Mouse (Mus musculus): ENCODE results near the gene Barx2.

Barx2 gene

GRCm38 (mm10) chr9:31888333-31888732 lies 24.9 kb downstream of the Barx2 start:
- no peak for DNase-seq (ENCODE audit: low spot score)

GRCm38 (mm10) chr9:31886258-31886657 lies 27.0 kb downstream of the Barx2 start:
- no peak for DNase-seq (ENCODE audit: low spot score)

DNA sequence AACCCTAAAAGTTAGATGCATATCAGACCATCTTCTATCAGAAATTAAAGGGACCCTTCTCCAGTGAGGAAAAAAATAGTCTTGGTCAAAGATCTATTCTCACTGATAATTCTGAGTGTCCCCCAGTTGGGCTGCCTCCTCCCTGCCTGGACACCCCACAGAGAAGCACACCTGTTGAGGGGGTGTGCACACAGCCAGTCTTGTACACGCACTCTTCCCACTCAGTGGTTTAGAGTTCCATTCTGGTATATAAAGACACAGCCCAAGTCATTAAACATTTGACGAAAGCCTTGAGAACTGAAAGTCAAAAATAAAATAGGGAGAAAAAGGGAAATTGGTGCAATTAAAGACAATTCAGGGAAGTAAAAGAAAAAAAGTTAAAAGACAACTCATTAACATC lies 30.9 kb downstream of the Barx2 start:
- no peak for DNase-seq (ENCODE audit: low spot score)

GRCm38 (mm10) chr9:31875556-31875955 lies 37.7 kb downstream of the Barx2 start:
- DNase-seq (ENCODE audit: low spot score) = no peak

DNA sequence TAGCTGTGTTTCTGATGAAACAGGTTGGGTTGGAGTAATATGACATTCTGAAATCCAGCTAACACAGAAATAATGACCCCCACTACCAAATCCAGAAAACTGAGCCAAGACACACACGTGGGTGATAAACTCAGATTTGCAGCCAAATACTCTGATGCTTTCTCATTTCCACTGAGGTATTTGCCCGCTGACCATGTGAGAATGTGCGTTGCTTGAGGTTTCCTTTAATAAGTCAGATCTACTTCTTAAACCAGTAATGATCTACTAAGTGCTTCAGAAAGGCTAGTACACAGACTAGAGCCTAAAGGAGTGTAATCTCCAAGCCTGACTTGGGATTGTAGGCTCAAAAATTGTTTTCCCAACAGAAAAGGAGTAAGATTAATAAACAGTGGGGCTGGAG lies 39.0 kb downstream of the Barx2 start:
- DNase-seq (ENCODE audit: low spot score) = no peak

DNA sequence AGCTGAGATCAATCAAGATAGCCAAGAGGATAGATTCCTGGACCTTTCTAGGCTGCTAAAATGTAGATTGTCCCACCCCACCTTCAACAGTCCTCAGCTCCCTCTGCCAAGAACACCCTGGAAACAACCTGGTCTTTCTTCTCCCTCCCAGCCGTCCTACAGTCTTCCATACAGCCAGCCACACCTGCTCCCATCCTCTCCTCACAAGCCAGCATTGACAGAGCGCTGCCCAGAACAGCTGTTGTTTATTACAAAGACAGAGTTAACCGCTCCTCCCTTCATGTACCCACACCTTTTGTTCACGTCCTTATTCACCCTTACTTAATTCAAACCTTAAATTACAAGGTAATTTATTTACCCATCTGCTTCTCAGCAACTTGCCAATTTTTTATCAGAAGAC lies 41.9 kb downstream of the Barx2 start:
- no peak for DNase-seq (ENCODE audit: low spot score)

DNA sequence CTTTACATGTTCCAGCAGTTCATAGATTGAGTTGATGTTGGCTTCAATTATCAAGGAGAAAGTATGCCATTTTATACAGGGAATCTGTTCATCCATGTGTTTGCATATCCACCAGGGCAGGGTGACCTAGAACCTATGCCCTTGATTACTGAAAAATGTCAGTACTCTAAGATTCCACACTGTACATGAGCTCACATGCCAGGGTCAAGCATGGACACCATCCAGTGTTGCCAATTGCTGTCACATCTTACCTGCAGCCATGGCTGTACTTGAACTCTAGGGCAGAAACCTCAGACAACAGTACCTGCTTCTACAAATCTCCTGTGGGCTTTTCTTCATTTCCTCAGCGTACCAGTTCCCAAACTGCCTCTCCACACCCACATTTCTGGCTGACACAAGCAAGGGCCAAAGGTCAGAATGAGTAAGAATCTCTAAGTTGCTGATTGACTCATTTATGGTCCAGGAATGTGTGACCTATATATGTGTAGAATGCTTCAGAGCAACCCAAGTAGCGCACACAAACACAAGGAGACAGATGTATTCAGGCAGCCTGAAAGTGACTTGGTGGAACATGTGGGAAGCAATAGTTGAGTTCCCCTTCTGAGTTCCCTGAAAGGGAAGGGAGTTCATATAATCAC lies 44.3 kb downstream of the Barx2 start:
- DNase-seq (ENCODE audit: low spot score) = no peak

DNA sequence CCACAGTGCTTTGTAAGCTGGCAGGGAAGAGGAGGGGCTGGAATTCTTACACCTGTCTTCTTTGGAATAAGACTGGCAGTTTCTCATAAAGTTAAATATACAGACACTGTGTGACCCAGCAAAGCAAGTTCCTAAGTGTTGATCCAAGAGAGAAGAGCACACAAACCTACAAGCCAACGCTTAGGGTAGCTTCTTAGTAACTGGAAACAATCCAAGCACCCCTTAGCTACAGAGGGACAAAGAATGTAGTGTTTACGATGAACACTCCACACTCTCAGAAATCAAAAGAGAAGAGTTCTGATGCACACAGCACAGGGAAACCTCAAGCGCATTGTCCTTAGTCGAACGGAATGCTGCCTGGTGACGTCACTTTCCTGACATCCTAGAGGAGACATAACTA lies 49.4 kb downstream of the Barx2 start:
- DNase-seq (ENCODE audit: low spot score) = no peak

DNA sequence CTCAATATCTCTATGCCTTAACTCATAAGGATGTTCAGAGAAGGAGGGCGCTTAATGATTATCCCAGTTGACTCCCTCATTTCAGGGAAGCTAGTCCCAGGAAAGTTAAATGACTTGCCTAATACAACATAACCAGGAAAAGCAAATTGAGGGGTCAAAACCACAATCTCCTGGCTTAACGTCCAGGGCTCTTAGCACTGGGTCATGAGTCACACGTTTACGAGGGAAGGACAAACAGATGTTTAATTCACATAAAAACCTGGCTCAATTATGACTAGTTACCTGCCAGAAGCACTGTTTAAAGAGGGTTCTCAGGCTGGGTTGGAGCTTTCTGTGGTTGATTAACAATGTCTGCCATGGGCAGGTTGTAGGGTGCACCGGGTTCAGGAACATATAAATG lies 53.8 kb downstream of the Barx2 start:
- DNase-seq (ENCODE audit: low spot score) = no peak

DNA sequence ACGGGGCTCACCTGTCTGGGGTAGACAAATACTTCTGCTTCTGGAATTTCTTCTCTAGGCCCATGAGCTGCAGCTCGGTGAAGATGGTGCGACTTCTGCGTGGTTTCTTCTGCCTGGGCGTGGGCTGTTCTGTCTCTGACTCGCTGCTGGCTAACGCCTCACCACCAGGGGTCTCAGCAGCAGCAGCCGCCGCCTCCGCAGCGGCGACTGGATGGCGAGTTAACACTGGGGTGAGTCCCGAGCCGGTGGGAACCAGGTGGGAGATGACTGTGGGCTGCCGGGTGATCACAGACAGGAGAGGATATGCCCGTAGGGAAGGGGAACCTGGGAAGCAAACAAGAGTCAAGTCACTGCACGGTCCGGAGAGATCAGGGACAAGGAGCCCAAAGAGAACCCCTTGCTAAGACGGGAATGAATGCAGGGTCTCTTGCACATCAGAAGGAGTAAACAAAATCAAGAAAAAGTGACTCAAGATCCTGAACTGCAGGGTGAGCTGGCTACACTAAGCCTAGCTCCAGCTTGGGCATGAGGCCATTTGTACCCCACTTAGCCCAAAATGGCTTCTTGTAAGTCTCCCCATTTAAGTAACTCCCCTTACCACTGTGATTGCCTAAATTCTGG lies 54.4 kb downstream of the Barx2 start:
- no peak for DNase-seq (ENCODE audit: low spot score)

DNA sequence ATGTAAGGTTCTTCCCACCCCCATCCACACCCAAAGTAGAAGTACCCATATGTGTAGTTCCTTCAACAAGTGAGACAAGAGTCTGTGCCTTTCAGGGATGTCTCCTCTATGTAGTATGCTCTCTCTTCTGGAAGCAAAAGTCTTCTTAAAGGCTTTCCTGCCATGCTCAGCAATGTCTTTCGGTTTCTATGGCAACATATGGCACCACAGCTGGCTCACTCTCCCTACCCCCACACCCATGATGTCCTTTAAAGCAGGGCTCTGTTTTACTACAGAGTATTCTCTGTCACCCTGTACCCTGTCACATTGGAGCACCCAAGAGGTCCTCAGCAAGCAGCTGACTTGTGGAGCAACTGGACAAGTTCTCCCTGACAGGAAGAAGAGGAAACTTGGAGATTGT lies 55.8 kb downstream of the Barx2 start:
- no peak for DNase-seq (ENCODE audit: low spot score)

- DNase-seq (ENCODE audit: low spot score) = no peak
These were observed 56.8 kb downstream of the Barx2 start for GRCm38 (mm10) chr9:31856437-31856836.

DNA sequence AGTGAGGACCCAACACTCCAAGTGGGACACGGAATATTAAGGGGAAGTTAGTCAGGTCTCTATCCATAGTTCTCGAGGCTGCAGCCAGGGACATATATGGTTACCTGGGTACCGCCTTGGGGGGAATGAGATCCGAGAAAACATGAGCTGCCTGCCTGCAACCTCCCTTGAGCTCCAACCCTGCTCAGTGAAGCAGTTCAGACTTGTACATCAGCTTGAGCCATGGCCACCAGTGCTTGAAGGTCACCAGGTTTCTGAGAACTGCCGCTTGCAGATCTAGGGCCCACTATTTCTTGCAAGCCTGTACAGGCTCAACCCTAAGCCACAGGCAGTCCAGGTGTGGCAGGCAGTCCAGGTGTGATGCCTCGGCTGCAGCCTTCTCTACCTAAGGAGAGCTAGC lies 57.6 kb downstream of the Barx2 start:
- DNase-seq (ENCODE audit: low spot score) = no peak

GRCm38 (mm10) chr9:31851710-31852109 lies 61.6 kb downstream of the Barx2 start:
- no peak for DNase-seq (ENCODE audit: low spot score)

DNA sequence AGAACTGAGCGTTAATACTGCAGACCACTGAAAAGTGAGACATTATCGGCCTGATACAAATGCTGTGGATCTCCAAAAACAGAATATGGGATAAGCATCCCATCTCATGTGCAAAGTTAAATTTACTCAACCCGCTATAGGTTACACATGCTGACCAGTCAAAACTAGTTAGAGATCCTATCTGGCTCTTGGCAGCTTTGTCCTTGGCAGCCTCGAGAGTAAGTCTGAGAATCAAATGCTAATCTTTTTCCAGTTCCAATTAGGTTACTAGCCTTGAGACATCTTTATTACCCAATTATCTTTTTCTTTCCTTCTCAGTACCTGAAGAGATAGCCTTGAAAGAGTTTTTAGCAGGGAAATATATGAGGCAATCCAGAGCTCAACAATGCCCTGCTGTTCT lies 62.6 kb downstream of the Barx2 start:
- DNase-seq (ENCODE audit: low spot score) = no peak

DNA sequence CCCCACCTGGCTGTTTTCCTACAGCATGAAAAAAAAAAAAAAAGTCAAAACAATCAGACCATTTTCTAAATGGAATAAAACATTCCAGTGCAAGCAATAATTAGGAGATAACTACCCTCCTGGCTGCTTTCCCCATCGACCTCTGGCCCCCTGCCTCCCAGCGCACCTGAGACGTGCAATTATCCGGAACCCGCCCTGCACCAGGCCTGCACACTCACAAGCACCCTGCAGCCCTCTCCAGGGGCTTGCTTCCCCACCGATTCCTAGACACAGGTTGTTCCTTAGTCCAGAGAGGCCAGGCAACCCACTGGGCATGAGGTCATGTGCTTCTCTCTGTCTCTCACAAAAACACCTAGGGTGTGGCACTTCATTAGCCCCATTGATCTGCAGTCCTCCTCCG lies 63.9 kb downstream of the Barx2 start:
- no peak for DNase-seq (ENCODE audit: low spot score)

DNA sequence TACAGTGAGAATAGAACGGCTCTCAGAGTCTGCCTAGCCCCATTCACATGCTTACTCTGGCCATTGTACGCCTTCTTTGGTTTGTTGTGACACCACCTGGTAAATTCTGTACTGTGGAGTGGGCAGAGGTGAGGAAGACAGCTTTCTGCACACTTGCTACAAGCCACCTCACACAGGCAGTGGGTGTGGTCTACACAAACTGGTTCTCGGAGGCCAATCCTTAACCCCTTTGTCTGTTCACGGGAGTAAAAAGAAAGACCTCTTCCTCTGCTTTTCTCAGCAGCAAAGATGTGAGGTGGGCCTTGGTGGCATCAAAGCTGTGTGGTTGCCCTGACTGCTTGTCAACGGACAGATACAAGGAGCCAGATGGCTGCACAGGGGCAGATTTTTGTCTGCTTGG lies 68.6 kb downstream of the Barx2 start:
- no peak for DNase-seq (ENCODE audit: low spot score)

DNA sequence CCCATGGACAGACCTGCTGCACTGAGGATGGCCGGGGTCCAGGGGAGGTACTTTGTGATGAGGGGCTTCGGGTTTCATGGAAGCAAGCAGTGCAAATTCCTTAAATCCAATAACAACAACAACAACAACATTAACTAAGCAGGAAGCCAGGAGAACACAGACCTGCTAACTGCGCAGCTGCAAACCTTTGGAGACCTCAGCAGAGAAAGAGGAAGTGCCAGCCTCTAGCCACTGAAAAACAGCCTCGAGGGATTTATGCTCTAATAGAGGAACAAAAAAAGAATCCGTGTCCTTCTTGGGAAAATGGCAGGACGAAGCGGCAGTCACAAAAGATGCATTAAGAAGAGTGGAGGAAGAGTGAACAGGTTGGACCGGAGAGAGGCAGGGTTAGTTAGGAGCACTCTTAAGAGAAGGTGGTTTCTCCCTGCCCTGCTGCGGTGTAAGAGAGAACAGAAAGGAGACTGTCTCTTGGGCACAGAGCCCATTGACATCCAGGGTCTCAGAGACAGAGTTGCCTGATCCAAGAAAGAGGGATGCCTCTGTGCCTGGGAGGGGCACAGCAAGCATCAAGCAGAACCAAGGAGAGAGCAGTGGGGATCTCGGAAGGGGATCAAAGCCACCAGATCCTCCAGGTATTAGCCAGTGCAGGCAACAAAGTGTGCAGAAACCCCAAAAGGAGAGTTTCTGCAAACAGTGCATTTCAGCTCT lies 72.0 kb downstream of the Barx2 start:
- no peak for DNase-seq (ENCODE audit: low spot score)

DNA sequence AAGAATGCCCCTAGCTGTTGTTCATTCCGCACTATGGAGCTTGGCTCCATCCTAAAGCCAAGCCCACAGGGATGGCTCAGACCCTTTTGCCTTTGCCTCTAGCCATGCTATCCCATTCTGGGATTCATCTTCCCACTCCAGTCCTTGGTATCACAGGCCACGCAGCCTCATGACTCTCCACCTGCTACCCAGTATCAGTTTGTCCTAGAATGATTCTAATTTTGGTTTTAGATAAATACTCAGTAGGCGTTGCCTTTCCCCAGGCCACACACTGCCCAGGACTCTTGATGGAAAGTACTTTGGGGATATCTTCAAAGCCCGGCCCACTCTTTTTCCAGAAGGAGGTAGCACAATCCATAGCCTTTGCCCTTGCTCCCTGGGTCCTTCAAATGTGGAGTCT lies 72.7 kb downstream of the Barx2 start:
- DNase-seq (ENCODE audit: low spot score) = no peak

- no peak for DNase-seq (ENCODE audit: low spot score)
These were observed 73.2 kb downstream of the Barx2 start for GRCm38 (mm10) chr9:31840037-31840436.

DNA sequence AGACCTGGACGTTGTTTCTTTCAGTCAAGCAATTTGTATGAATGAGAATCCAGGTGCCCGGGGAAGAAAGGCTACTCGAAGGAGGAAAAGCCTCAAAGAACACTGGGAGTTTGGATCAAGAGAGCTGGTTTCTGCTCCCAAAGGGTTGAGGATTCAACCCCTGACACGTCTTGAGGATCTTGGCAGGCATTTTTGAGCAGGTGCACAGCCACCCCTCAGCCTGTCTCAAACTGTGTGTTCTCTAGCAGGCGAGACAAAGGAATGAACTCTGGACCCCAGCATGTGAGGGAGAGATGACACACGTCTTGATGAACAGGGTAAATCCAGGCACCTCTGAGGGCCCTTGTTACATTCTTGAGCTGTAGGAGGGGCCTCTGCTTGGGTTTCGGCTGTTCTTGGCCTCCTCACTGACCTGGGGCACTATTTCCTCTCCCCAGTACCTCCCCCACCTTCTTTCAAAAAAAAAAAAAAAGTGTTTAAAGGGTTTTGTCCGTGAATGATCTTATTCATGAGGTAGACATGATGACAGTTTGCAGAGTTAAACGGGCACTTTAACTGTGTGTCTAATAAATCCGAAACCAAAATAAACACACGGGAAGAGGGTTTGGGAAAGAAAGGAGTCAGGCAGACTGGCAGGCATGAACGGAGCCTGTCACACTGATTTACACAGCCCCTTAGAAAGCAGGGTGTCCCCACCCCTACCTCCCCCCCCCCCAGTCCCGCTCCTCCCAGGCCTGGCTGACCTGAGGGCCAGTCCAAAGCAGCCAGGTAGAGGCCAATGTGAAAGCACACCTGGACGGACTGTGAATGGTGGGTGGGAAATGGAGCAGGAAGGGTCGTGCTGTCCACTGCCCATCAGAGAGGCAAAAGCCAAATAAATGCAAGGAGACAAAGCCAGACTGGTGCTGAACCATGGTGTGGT lies 73.9 kb downstream of the Barx2 start:
- no peak for DNase-seq (ENCODE audit: low spot score)

GRCm38 (mm10) chr9:31838047-31838446 lies 75.2 kb downstream of the Barx2 start:
- no peak for DNase-seq (ENCODE audit: low spot score)

- no peak for DNase-seq (ENCODE audit: low spot score)
These were observed 104.5 kb downstream of the Barx2 start for GRCm38 (mm10) chr9:31808753-31809152.
